Mouse (Mus musculus) neutrophil, adult 59 days (primary cell): Measurements from ENCODE around the gene Kmt5a. TPM values are rescaled to one million over a fixed set of nuclear protein-coding genes. Genes with fewer than 3 reads are reported as not detected.

Experiments
- total RNA-seq, 2 experiments: library from RNA; stranded (reverse); gene quantifications; 1 replicate in 1 of 2; 2 replicates in 1 of 2; pipeline ENCODE4 v1.2.4; 2023

Kmt5a gene
- total RNA-seq = 100 to 1,000 TPM; 176 to 192 TPM

DNA sequence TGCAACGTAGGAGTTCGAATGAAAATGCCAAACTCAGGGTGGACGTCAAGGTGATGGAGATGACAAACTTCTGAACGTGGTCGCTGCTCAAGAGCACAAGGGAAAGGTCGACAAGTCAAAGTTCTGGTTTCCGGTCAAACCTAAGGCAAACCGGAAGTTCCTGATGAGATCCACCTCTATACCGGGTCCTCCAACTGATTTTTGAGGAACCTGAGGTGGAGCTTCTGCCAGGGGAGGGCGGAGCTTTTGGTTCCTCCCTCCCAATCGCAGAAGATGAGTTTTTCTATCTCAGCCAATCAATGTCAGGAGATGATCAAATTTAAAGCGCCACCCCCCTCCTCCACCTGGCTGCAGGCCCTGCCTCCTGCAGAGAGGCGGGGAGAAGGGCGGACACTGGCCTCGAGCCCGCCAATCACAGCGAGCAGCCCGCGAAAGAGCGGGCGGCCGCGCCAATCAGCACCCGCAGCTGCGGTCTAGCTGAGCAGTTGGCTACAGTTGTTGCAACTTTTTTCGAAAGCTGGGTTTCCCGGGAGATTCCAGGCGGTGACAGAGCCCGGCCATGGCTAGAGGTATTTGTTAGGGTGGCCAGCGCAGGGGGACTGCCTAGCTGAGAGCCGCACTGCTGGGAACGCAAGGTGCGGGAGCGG is at the start of gene Kmt5a:
Kmt5a (plus strand) TSS at position 484 of the 647 bp plus-strand sequence.

DNA sequence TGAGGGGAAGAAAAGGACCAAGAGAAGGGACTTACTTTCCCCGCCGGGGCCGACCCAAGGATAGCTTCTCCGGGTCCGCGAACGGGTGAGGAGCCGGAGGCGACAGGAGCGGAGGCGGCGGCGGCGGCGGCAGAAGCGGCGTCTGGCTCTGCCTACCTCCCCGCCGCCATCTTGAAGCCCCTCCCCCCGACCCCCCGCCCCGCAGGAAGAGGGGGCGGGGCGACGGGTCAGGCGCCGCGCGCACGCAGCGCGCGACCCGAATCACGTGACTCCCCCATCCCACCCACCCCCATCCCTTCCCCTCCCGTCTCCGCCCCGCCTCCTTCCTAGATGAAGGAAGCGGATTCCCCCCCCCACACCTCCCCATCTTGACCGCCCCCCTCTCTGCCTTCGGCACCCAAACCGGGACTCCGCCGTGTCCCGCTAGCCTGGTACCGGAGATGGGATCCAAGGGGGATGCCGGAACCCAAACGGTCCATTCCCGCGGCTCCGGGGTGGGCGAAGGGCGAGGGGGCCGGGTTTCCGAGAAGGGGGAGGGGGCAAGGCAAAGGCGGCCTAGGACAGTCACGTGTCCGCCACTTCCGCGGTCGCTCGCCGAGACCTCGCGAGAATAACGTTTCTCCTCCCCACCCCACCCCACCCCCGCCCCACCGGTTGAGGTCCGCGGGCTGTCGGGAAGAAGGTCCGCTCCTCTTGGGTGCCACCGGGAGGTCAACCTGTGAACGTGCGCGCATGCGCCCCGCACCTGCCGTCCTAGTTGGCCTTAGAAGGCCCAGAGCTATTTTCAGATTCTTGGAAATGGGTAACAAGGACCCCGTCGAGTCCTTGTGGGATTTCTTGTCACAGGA is 14.1 kb upstream of the Kmt5a start, which contains the start of gene Sbno1:
Sbno1 (minus strand) TSS at position 590 of the 848 bp plus-strand sequence.

DNA sequence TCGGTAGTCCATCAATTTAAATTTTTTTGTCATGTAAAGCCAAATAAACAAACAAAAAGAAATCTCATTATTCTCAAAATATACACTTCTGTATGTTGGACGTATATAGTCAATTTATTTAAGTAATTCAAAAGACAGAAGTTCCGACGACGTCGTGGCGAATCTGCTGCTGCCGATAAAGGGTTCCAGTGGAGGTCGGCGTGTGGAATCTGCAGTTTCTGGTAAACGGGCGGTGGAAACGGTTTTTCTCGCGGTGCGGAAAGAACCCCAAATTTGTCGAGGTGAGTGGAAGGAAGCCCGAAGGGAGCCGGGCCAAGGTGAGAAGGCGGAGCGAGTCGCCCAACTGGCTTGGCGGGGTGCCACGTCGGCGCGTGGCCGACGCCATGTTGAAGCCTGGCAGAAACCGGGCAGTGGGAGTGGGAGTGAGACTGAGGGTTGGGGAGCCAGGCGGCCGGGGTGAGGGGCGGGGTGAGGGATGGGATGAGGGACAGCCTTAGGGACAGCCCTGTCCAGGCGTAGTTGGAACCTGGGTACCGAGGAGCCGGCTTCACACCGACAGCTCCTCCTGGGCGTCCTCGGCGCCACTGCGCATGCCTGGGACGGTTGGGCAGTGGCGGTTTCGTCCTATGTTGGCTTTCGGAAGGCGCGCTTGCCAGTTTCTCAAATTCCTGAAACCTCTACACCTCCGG is 43.4 kb downstream of the Kmt5a start, which contains the start of gene Snrnp35:
Snrnp35 (plus strand) TSS at position 169 of the 689 bp plus-strand sequence.

Other genes with a start within 250 kb of the Kmt5a start
- 1 to 10 TPM; 2.2 to 3.2 TPM for gene Pitpnm2, start 190.2 kb upstream of the Kmt5a start, total RNA-seq
- gene Mphosph9, start 112.0 kb upstream of the Kmt5a start, total RNA-seq = 10 to 100 TPM in 1 of 2 experiments, 1 to 10 TPM in 1; 9.7 to 12.5 TPM
- 1 to 10 TPM; 4.1 to 4.2 TPM for gene 2810006K23Rik, start 111.8 kb upstream of the Kmt5a start, total RNA-seq
- gene Cdk2ap1, start 76.8 kb upstream of the Kmt5a start, total RNA-seq = 10 to 100 TPM; 90.4 to 99.7 TPM
- gene Sbno1, start 13.9 kb upstream of the Kmt5a start, total RNA-seq = 100 to 1,000 TPM; 178 to 182 TPM
- gene Rilpl2, start 38.4 kb downstream of the Kmt5a start, total RNA-seq = 10 to 100 TPM; 83.6 to 90.9 TPM
- 10 to 100 TPM; 13.6 to 14.7 TPM for gene Snrnp35, start 43.2 kb downstream of the Kmt5a start, total RNA-seq
- 1 to 10 TPM in 1 of 2 experiments, under 1 TPM in 1; 0.95 to 1.1 TPM for gene Rilpl1, start 91.5 kb downstream of the Kmt5a start, total RNA-seq
- gene Tmed2, start 100.8 kb downstream of the Kmt5a start, total RNA-seq = 100 to 1,000 TPM; 157 to 168 TPM
- gene Ddx55, start 112.9 kb downstream of the Kmt5a start, total RNA-seq = 10 to 100 TPM; 12.4 to 12.5 TPM
- gene Eif2b1, start 139.2 kb downstream of the Kmt5a start, total RNA-seq = 10 to 100 TPM; 16.6 to 21.5 TPM
- 10 to 100 TPM in 1 of 2 experiments, 1 to 10 TPM in 1; 8.4 to 11.4 TPM for gene Gtf2h3, start 139.2 kb downstream of the Kmt5a start, total RNA-seq
- 10 to 100 TPM; 29.3 to 30.4 TPM for gene Atp6v0a2, start 188.6 kb downstream of the Kmt5a start, total RNA-seq